Mouse (Mus musculus) frontal cortex, adult 2 months (tissue): Measurements from ENCODE around the gene Hs3st4. TPM values are rescaled to one million over a fixed set of nuclear protein-coding genes. Genes with fewer than 3 reads are reported as not detected.
A peak's percentile ranks its signal among the peaks of the same experiment; 100 is the strongest.

Experiments
- DNase-seq, 2 experiments: peaks; one replicate each; pipeline ENCODE4 v3.0.0; 2022; ENCODE audit warnings: low spot score in 1 of 2; ENCODE audit errors: extremely low spot score in 1 of 2
- polyA plus RNA-seq: library from polyadenylated mRNA; depleted of rRNA; stranded (reverse); fragments of >200 nt; gene quantifications from 2 replicates; pipeline ENCODE4 v1.2.3, GENCODE M21; 2012

Hs3st4 gene
- polyA plus RNA-seq, 1 experiment: 20.8 TPM

DNA sequence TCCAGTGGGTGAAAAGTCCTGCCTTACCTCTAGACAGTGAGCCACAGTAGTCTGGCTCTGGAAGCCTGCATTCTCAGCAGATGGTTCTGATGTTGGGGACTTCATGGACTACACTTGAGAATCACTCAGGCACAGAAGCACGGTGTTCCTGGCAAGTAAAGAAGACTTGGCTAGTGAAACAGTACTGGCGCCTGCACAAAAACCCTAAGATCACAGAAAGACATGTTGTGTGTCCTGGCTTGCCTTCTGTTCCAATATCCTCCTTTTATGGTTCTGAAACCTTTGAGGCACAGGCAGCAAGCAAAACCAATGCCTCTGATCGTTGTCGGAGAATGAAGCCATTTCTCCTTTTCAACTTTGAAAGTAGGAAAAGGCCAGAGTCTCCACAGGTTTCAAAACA is 336.8 kb downstream of the Hs3st4 start:
- peak; percentile 45 to 52 for DNase-seq

DNA sequence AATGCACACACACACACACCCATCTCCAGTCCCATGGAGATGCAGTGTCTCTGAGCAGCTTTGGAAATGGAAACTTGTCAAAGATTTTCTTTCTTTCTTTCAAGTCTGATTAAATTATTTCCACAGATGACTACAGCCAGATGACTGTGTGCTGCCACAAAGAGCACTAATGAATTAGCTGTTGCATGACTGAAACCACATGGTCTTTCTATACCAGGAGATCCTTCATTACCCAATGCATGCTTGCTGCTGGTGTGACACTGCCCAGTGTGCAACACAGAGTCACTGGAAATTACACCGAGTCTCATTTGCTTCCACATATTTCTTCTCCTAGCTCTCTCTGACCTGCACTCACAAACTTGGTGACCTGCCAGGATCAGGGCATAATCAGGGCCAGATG is 353.0 kb downstream of the Hs3st4 start:
- no peak for DNase-seq

DNA sequence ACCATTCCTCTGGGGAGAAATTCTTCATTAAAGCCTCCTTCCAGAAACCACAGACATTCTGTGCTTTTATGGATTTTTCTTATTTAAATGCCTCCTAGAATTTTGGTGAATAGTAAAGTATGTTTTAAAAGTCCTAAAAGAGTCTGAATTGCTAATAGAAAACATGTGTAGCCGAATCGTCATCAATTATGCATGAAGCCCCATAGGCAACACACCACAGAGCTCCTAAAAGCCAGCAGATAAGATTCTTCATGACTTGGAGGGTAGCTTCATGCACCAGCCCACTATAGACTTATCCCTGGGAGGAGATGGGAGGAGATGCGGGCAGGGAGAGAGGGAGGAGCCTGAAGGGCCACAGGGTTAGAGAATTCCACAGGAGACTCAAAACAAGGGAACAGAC is 358.8 kb downstream of the Hs3st4 start:
- DNase-seq: no peak

DNA sequence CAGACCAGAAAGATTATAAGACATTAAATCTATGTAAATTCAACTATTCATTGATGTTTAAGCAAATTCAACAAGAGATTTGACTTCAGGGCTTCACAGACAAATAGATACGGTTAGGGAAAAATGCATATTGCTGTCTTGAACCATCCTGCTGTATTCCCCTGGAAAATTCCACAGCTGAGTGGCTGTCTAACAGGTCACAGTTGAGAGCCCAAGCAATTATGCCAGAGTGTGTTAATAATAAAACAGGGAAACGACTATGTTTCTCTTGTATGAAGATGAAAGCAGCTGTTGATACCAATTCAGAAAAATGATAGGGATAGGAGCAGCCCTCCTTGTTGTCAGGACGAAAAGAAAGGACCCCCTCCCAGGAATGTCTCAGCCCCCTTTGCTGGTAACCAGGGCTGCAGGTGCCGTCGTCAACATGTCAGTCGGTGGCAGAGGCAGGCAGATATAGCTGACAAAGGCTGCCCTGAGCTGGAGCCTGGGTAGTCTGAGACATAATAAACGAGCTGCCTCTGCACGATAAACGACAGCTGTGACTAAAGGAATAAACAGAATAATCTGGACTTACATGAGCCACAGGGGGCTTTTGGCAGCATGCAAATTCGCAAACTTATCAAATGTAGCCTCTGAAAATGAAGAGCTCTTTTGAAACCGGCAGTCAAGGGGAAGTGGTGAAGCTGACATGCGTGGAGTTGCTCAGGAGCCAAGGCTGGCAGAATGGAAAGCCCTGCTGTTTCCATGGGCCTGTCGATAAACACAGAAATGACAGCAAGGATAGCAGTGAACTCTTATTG is 364.7 kb downstream of the Hs3st4 start:
- DNase-seq: peak in 1 of 2 experiments; percentile 11

DNA sequence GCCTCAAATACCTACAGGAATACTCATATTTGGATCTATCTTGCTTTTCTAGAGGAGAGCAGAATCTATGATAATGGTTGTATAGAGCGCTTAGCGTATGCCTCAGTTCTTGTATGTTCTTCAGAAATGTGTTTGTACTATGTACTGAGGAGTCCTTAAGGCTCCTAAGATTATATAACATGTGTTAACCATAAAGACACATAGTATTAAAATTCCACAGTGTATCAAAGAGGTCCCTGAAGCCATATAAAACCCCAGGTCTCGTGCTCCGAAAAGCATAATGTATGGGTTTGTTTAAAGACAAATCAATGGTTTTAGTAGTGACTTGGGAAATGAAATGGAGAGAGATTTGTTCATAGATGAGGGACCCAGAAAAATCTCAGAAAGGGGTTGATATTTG is 371.4 kb downstream of the Hs3st4 start:
- no peak for DNase-seq

DNA sequence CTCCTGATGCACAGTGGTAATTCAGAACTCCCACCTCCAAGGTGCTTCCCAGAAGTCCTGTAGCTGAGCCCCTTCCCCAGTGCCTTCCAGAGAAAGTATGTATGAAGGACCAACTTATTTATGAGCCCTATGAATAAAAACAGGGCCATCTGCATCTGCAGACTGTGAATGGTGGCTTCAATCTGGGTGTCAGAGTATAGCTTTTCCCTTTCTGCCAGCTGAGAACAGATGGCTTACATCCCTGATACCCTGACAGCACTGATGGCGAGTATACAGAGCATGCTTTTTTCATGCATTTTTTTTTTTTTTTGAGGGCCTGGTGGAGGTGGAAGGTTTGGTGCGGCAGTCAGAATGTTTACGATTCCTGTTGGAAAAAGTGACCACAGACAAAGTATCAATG is 375.4 kb downstream of the Hs3st4 start:
- peak; percentile 2 to 50 for DNase-seq

DNA sequence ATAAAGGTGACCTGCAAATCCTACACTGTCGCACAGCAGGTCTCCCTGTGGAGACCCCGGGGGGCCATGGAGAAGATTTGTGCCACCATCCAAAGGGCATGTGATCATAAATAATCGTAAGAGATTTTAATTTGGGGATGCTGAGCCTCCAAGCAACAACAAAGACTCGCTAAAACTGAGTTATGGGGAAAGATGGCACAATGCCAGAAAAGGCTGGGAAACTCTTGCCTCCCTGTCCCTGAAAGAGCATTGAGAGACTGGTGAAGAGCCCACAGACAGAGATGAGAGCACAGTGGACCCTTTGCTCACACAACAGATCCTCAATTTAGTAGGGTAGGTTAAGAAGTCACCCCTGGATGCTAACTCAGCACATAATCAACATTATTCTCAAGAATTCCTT is 377.2 kb downstream of the Hs3st4 start:
- DNase-seq: no peak

DNA sequence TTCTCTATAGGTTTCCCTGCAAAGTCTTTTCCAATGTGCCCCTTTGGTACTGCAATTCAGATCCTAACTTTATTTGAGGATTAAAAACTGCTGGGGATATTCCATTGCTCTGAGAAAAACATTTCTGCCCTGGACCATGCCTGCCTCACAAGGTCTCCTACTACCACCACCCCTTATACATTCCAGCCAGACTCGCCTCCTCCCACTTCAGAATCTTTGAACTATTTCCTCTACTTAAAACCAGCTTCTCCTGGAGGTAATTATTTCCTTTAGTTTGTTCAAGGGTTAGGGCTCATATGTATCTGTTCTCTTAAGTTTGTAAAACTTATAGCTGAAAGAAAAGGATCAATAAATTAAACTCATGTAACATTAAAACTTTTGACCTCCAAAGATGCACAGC is 389.6 kb downstream of the Hs3st4 start:
- no peak for DNase-seq

DNA sequence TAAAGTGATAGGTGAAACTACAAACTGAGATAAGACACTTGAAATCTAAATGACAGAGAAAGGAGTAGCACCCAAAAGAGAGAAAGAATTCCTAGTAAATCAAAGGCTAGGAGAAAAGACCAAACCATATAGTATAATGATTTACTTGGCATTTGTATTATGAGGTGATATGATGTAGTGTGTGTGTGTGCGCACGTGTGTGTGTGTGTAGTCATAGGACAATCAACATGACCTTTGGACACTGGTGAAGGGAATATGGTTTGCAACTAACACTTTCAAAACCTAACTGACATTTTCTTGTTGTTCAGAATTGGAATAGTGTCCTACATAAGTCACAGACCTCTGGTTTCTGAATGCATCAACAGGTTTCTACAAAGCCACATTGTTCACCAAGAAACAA is 390.0 kb downstream of the Hs3st4 start:
- DNase-seq: no peak

DNA sequence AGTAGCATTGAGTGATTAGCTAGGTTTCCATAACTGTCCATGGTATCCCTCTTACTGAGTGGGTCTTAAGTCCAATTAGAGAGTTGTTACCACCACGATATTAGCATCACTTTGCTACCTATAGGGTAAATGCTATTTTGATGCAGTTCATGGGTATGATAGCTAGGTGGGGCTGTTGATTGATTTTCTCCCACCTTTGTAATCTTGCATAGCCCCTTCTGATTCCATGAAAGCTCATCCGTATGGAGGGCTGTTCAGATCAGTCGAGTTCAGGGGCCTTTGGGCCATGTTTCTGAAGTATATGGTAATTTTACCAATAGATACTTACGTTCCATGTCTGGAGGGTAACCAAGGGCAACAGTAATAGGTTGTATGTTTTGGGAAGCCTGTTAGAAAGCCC is 400.8 kb downstream of the Hs3st4 start:
- DNase-seq: peak in 1 of 2 experiments; percentile 47

DNA sequence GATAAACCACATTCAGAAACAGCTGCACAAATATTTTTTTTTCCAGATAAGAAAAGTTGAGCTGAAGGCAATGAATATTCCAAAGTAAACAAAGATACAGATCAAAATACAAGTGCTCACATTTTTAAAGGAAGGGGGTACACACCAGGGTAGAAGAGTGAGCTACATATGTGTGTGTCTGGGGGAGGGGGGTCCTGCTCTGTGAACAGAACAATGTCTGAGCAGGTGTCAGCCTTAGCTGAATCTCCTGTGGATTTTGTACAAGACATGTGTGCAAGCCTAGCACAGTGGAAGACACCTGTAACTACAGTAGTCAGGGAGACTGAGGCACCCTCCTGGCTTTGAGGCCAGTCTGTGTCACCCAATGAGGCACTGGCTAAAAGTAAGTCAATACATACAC is 416.5 kb downstream of the Hs3st4 start:
- DNase-seq: no peak

DNA sequence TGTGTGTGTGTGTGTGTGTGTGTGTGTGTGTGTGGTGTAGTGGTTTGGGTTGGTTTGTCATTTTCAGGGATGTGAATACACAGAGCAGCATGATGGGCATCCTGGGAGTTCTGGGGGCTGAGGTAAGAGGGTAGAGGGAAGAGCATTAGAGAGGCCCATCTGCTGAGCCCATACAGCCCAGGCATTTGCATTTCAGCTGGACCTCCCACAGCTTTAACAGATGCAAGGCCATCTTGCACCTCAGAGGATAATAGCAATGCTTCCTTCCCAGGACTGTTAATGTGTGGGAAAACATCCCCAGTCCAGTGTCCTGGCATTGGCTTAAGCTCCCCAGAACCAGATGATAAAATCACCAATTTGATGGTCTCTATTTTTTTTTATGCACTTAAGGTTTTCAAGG is 444.3 kb downstream of the Hs3st4 start:
- no peak for DNase-seq
